Mouse (Mus musculus) cerebellum, adult 2 months (tissue): ENCODE results near the gene Tmem156. TPM values are rescaled to one million over a fixed set of nuclear protein-coding genes. Genes with fewer than 3 reads are reported as not detected.

Experiments
- DNase-seq, 2 experiments: peaks; one replicate each; pipeline ENCODE4 v3.0.0; 2021
- H3K27ac ChIP-seq: fragments of 200-500 bp; 2 replicates; pipeline ENCODE4 v1.5.1; 2012; ENCODE audit warnings: low read length, control low read depth, inconsistent platforms; ENCODE audit not compliant: insufficient read depth
- H3K27me3 ChIP-seq: fragments of 200-500 bp; 2 replicates; pipeline ENCODE4 v1.6.1; 2012; ENCODE audit warnings: inconsistent platforms, mild to moderate bottlenecking, low read length, moderate library complexity; ENCODE audit not compliant: control insufficient read depth, insufficient read depth
- H3K4me1 ChIP-seq: fragments of 200-500 bp; 2 replicates; pipeline ENCODE4 v1.6.1; 2011; ENCODE audit warnings: low read length; ENCODE audit not compliant: control insufficient read depth, insufficient read depth
- H3K4me3 ChIP-seq: fragments of 200-500 bp; replicated peaks from 2 replicates; pipeline ENCODE3; 2011; ENCODE audit warnings: mild to moderate bottlenecking, low read depth, low read length, control low read depth; ENCODE audit not compliant: insufficient read depth
- CTCF ChIP-seq: fragments of 200-500 bp; IDR thresholded peaks from 2 replicates; pipeline ENCODE4 v1.5.1; 2011; ENCODE audit warnings: low read depth, mild to moderate bottlenecking, control low read depth, low read length, moderate library complexity, borderline replicate concordance; ENCODE audit not compliant: insufficient read depth
- POLR2A ChIP-seq: fragments of 200-500 bp; IDR thresholded peaks from 2 replicates; pipeline ENCODE4 v1.6.1; 2011; ENCODE audit warnings: low read length, control low read depth, borderline replicate concordance; ENCODE audit not compliant: insufficient read depth
- WGBS: fragments of 180-500 bp; shearing (Covaris S2); methylation state at CpG from one replicate; pipeline ENCODE4 v1.1.7; 2018; 5-methylcytosine and 5-hydroxymethylcytosine counted together
- polyA plus RNA-seq: library from polyadenylated mRNA; depleted of rRNA; stranded (reverse); fragments of >200 nt; gene quantifications from 2 replicates; pipeline ENCODE4 v1.2.3, GENCODE M21; 2012; rRNA removed

Gene Tmem156
- polyA plus RNA-seq, 1 experiment = 0.16 TPM

DNA sequence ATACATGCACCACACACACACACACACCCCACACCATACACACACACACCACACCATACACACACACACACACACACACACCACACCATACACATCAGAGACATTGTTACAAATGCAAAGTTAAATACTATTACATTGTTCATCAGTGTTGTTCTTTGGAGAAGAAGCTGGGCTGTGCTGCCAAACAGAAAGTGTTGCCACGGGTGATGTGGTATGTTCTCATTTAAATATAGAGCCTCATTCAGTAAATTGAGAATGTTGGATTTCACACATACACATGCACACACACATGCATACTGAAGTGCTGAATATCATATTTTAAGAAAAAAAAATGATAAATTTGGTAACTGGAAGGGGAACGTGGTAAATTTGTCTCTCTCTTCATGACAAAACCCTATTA, 67.3 kb downstream of the Tmem156 start:
- 94% methylated on average over 2 of the region's 2 CpGs for WGBS
- Histone ChIP-seq H3K27ac (no peak overlapping the region), H3K27me3 (no peaks in the 10 kb centered on the region), H3K4me1 (no peaks in the 10 kb centered on the region; the same call in none of the 2 replicates), H3K4me3 (no peak overlapping the region)
- TF ChIP-seq CTCF = no peak
- TF ChIP-seq POLR2A = no peak
- DNase-seq = no peak

DNA sequence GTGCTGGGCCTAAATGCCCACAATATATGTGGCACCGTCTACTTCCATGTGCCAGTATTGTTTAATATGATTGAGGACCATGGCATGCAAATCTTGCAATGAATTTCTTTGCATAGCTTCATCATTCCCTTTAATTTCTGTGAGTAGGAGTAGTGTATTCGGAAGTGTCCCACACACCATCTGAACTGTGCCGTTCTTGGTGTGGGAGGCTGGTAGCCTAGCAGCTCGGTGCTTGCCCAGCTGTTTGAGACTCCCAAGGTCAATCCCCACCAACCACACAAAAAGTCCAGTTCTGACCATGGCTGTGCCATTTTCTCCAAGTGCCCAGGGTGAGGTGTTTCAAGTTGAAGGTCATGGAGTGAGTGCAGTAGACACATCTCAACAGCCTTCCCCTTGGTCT, 69.9 kb downstream of the Tmem156 start:
- Histone ChIP-seq H3K4me1 (peaks cover 2% of the 10 kb centered on the region), H3K27me3 (no peaks in the 10 kb centered on the region), H3K27ac (no peak overlapping the region), H3K4me3 (no peak overlapping the region)
- TF ChIP-seq POLR2A = no peak
- DNase-seq = no peak
- 95% methylated on average over 4 of the region's 4 CpGs for WGBS

DNA sequence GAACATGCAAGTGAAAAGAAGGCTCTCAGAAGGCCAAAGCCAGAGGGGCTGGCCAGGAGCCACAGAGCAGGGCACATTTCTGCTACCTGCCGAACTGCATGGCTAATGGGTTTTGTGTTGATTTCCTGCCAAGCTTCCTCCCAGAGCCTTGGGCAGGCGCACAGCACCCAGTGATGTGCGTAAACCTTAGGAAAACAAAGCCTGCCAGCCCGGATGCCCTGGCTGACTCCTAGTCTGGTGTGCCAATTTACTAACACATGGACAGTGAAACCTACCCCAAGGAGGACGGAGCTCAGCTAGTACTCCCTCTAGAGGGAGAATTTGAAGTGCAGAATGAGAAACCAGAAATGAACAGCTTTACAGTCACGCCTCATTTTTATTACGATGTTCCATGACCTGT, 72.1 kb downstream of the Tmem156 start:
- TF ChIP-seq CTCF = peak; percentile 30; the same call in 1 of the 2 replicates
- no peak for TF ChIP-seq POLR2A
- no peak overlapping the region for H3K27ac ChIP-seq
- DNase-seq = peak; percentile 87 to 97
- no peak overlapping the region for H3K4me3 ChIP-seq
- H3K27me3 ChIP-seq = no peaks in the 10 kb centered on the region
- WGBS = 5% methylated on average over 7 of the region's 7 CpGs
- H3K4me1 ChIP-seq = peaks cover 2% of the 10 kb centered on the region

DNA sequence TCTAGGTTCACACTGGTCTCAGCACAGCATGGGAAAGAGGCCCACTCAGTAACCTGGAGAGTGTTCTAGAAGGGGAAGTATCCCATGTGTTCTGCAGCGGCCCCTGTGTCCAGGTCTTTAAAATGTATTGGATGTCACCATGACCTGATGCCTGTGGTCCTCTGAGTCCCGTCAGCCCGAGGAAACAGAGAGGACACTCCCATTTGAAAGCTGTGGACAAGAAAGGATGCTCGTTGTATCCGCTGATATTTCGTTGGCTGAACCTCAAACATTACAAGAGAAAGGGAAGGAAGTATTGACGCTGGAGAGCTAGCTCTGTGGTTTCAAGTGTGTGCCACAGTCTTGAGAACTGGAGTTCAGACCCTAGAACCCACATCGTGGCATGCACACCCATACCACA, 72.8 kb downstream of the Tmem156 start:
- WGBS = 81% methylated on average over 8 of the region's 8 CpGs
- DNase-seq = no peak
- H3K4me3 ChIP-seq = no peak overlapping the region
- H3K4me1 ChIP-seq = peaks cover 2% of the 10 kb centered on the region
- no peak for TF ChIP-seq CTCF
- TF ChIP-seq POLR2A = no peak
- H3K27me3 ChIP-seq = no peaks in the 10 kb centered on the region
- no peak overlapping the region for H3K27ac ChIP-seq

DNA sequence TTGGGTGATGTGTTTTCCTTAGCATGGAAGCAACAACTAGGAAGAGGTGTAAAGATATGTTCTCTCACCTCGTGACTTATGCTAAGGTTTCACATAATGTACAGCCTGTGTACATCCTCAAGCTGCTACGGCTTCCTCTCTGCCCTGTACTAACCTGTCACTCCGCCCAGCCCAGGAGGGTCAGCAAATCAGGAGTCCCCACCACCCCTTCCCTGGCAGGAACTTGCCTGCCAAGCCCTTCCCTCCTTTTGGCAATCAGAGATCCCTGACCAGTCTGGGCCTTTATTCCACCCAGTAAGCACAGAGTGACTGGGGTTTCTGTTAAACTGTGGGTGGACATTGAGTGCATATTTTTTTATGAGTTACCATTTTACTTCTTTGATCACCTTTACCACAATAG, 76.4 kb downstream of the Tmem156 start:
- H3K27me3 ChIP-seq = no peaks in the 10 kb centered on the region
- DNase-seq = no peak
- H3K27ac ChIP-seq = no peak overlapping the region
- no peak overlapping the region for H3K4me3 ChIP-seq
- H3K4me1 ChIP-seq = peaks cover 2% of the 10 kb centered on the region
- 78% methylated on average over 3 of the region's 3 CpGs for WGBS
- TF ChIP-seq POLR2A = no peak
- TF ChIP-seq CTCF = no peak

DNA sequence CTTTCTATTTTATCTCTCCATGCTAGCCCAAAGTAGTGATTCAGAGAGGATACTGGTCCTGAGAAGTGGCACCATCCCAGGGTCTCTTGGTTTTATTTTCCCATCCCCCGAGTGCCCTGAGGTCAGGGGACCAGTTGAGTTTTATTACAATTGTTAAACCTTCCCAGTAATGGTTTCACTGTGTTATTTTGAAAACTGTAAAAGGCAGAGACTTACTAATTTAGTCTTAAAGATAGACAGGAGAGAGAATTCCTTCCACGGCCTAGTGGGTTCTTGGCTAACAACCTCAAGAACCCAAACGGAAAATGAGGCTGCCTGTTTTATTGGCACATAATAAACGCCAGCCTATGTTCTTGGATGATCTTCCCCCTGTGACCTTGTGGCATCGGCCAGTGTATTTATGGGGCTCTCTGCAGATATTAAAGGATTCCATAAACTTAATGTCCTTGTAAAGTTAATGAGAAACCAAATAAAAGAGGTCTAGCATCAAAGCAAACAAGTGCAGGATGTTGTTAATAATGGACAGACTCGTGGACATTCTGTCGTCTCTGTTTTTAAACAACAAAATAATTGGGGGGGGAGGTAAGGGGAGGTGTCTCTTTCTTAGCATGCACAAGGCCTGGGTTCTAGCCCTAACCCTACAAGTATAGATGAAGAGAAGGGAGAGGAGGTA, 79.9 kb downstream of the Tmem156 start:
- DNase-seq = no peak
- 67% methylated on average over 7 of the region's 7 CpGs for WGBS
- H3K4me3 ChIP-seq = no peak overlapping the region
- no peak overlapping the region for H3K27ac ChIP-seq
- no peaks in the 10 kb centered on the region for H3K4me1 ChIP-seq
- H3K27me3 ChIP-seq = no peaks in the 10 kb centered on the region
- no peak for TF ChIP-seq CTCF
- TF ChIP-seq POLR2A = no peak

DNA sequence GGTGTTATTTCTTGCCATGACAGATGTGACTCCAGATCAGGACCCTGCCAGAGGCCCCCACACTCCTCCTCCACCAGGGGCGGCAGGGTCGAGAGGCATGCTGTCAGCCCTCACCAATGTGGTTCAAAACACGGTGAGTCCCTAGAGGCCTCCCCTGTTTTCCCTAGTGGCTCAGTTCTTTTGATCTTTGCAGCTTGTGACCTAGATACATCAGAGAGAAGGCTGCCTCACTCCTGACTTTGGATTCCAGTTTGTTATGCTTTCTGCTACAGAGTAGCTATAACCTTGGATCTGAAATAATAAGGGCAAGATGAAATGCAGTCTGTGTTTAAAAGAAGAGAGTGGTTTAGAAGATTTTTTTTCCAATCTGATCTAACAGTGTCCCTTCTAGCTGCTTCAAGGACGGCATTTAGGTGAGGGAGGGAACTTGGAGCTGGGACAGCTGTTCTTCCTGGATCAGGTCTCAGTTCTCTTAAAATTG, 85.9 kb downstream of the Tmem156 start:
- TF ChIP-seq CTCF (no peak), POLR2A (no peak)
- H3K4me1 ChIP-seq = no peaks in the 10 kb centered on the region
- 49% methylated on average over 4 of the region's 4 CpGs for WGBS
- H3K27me3 ChIP-seq = no peaks in the 10 kb centered on the region
- H3K27ac ChIP-seq = no peak overlapping the region
- H3K4me3 ChIP-seq = no peak overlapping the region
- no peak for DNase-seq

DNA sequence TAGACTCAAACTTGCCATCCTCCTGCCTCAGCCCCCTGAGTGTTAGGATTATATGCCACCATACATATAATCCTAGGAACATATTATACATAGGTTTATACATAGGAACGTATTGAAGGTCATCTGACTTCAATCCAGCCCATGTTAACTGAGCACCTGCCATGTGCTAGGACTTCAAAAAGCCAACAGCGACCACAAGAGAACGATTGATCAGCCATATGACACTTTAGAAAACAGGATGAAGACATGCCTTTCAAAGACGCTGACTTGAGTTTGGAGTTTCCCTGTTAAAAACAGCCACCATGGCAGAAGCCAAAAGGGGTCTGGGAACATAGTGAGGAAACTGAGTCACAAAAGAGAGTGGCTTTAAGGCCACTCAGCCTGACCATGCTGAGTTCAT, 86.7 kb downstream of the Tmem156 start:
- no peaks in the 10 kb centered on the region for H3K4me1 ChIP-seq
- 92% methylated on average over 4 of the region's 4 CpGs for WGBS
- DNase-seq = no peak
- TF ChIP-seq CTCF = no peak
- no peak for TF ChIP-seq POLR2A
- no peaks in the 10 kb centered on the region for H3K27me3 ChIP-seq
- H3K4me3 ChIP-seq = no peak overlapping the region
- H3K27ac ChIP-seq = no peak overlapping the region

Other genes starting within 250 kb of the Tmem156 start
- 0.33 and 0.47 TPM in 2 replicates for gene Tlr1, start 158.6 kb downstream of the Tmem156 start, polyA plus RNA-seq
- gene Tlr6, start 132.0 kb downstream of the Tmem156 start, polyA plus RNA-seq = 0.13 and 0.21 TPM in 2 replicates
- gene Fam114a1, start 122.1 kb downstream of the Tmem156 start, polyA plus RNA-seq = 3.7 and 3.9 TPM in 2 replicates
- 33.6 and 36.0 TPM in 2 replicates for gene Klhl5, start 15.4 kb upstream of the Tmem156 start, polyA plus RNA-seq
- 14.3 and 15.4 TPM in 2 replicates for gene Wdr19, start 107.6 kb upstream of the Tmem156 start, polyA plus RNA-seq
- gene Rfc1, start 243.5 kb upstream of the Tmem156 start, polyA plus RNA-seq = 23.8 and 25.7 TPM in 2 replicates